Comparison of ENCODE assay signal across 8 mouse cellular contexts in genomic region chr7:98655681-98656530, GRCm38 (mm10). TPM values are rescaled to one million over a fixed set of nuclear protein-coding genes. Genes with fewer than 3 reads are reported as not detected.
DNase-seq lines count a peak whose midpoint lies in the region; ATAC-seq and TF ChIP-seq lines count a peak whose summit lies in the region.

No protein-coding gene starts in this region.

- H3K36me3 ChIP-seq in lung, embryonic 15.5 days: peaks cover 32% of the 10 kb centered on the region
- H3K36me3 ChIP-seq in thymus, adult 2 months (ENCODE audit: control insufficient read depth, insufficient read depth, low read length): peaks cover 4% of the 10 kb centered on the region; the same call in 1 of the 2 replicates

- H3K4me3 ChIP-seq in lung, embryonic 15.5 days: peak overlapping the region; percentile 98
- H3K4me3 ChIP-seq in olfactory bulb, adult 2 months (ENCODE audit: insufficient read depth, low read depth, low read length): peak overlapping the region; percentile 95
- peak overlapping the region; percentile 85 for H3K4me3 ChIP-seq in thymus, adult 2 months (ENCODE audit: control insufficient read depth, insufficient read depth, low read length)

- ATAC-seq in hematopoietic stem cell, adult 5-6 weeks (replicated peaks in 1 of 2; ENCODE audit: insufficient read depth in 1 of 2, low FRiP score in 2 of 2, low TSS enrichment in 1 of 2, low read depth in 1 of 2, poor library complexity in 2 of 2, severe bottlenecking in 2 of 2): peak; percentile 54 to 65; a peak in 3 of 4 replicates
- peak; percentile 74 for ATAC-seq in lung, embryonic 15.5 days (ENCODE audit: borderline replicate concordance, extremely low read depth, low FRiP score, low TSS enrichment)

- H3K4me1 ChIP-seq in lung, embryonic 15.5 days: peaks cover 22% of the 10 kb centered on the region
- peaks cover 3% of the 10 kb centered on the region; the same call in 1 of the 2 replicates for H3K4me1 ChIP-seq in olfactory bulb, adult 2 months (ENCODE audit: control insufficient read depth, insufficient read depth, low read length)
- H3K4me1 ChIP-seq in thymus, adult 2 months (replicated peaks; ENCODE audit: control insufficient read depth, insufficient read depth, low read length): peaks cover 2% of the 10 kb centered on the region

- H3K4me2 ChIP-seq in lung, embryonic 15.5 days: peak overlapping the region; percentile 68

- H3K27me3 ChIP-seq in lung, embryonic 15.5 days: no peaks in the 10 kb centered on the region
- H3K27me3 ChIP-seq in thymus, adult 2 months (ENCODE audit: control insufficient read depth, insufficient read depth, low read length): no peaks in the 10 kb centered on the region

- peak; percentile 83 for DNase-seq in MN1 (ENCODE audit: low spot score)
- DNase-seq in cerebellum, adult 8-10 months: peak; percentile 73
- DNase-seq in forelimb bud, embryonic 11.5 days (ENCODE audit: low read depth, low spot score): peak; percentile 74
- peak; percentile 51 for DNase-seq in layer of hippocampus, adult 9-10 months (ENCODE audit: low spot score)
- peak; percentile 75 for DNase-seq in thymus, adult 2 months

- peak overlapping the region; percentile 80 for H3K9ac ChIP-seq in lung, embryonic 15.5 days

- 0 out of 2 replicates have a peak, but pooled peaks have one; percentile 35 for TF ChIP-seq POLR2A in olfactory bulb, adult 2 months (IDR thresholded peaks at IDR 0.05; ENCODE audit: insufficient read depth, low read depth, low read length)
- peak; percentile 47; the same call in 1 of the 2 replicates for TF ChIP-seq POLR2A in thymus, adult 2 months (IDR thresholded peaks at IDR 0.05; ENCODE audit: control insufficient read depth, extremely low read depth, insufficient read depth, low read length, poor library complexity)

- WGBS in lung, embryonic 15.5 days: under 1% methylated on average over 71 of the region's 74 CpGs
- WGBS in olfactory bulb, adult 2 months: under 1% methylated on average over 74 of the region's 74 CpGs
- WGBS in thymus, adult 2 months: under 1% methylated on average over 72 of the region's 74 CpGs

- H3K27ac ChIP-seq in lung, embryonic 15.5 days: peak overlapping the region; percentile 95
- peak overlapping the region; percentile 61 for H3K27ac ChIP-seq in olfactory bulb, adult 2 months (ENCODE audit: insufficient read depth, low read depth, low read length)
- peak overlapping the region; percentile 48 for H3K27ac ChIP-seq in thymus, adult 2 months (ENCODE audit: control insufficient read depth, insufficient read depth, low read length)

- H3K9me3 ChIP-seq in lung, embryonic 15.5 days: no peaks in the 10 kb centered on the region

- TF ChIP-seq CTCF in olfactory bulb, adult 2 months (IDR thresholded peaks at IDR 0.05; ENCODE audit: insufficient read depth, low read depth, low read length): no peak
- 0 out of 2 replicates have a peak, but pooled peaks have one; percentile 38 for TF ChIP-seq CTCF in thymus, adult 2 months (IDR thresholded peaks at IDR 0.05; ENCODE audit: borderline replicate concordance, control insufficient read depth, extremely low read depth, insufficient read depth, low read length, poor library complexity)

RNA-seq across cellular contexts. Expression of gene Emsy, which starts 0.7 kb away (rescaled TPM):
- total RNA-seq in hematopoietic stem cell, adult 5-6 weeks (2017): 51.5 and 60.7 TPM in 2 replicates
- polyA plus RNA-seq in lung, embryonic 15.5 days (2015; fragmentation: Nextera tagmentation; extraction: Ambion mirVana): 23.4 and 25.6 TPM in 2 replicates
- polyA plus RNA-seq in olfactory bulb, adult 2 months (2012; ENCODE audit: insufficient read depth, insufficient read length, low replicate concordance, missing spikeins): not detected in 2 replicates
- polyA plus RNA-seq in thymus, adult 2 months (2012; rRNA removed): 52.8 and 53.5 TPM in 2 replicates

RNA-seq across cellular contexts. Expression of gene Thap12, which starts 47.0 kb away (rescaled TPM):
- total RNA-seq in hematopoietic stem cell, adult 5-6 weeks (2017): 79.3 and 86.2 TPM in 2 replicates
- polyA plus RNA-seq in lung, embryonic 15.5 days (2015; fragmentation: Nextera tagmentation; extraction: Ambion mirVana): 56.2 and 57.3 TPM in 2 replicates
- polyA plus RNA-seq in olfactory bulb, adult 2 months (2012; ENCODE audit: insufficient read depth, insufficient read length, low replicate concordance, missing spikeins): not detected in 2 replicates
- 10.7 and 11.8 TPM in 2 replicates for polyA plus RNA-seq in thymus, adult 2 months (2012; rRNA removed)

Comparison
In these comparisons a context has a peak if more than half of its experiments do, and no peak if none do; other contexts are left out.
1. Peak in every context shown above with its lines: DNase-seq, ATAC-seq, H3K4me3 ChIP-seq and H3K27ac ChIP-seq.